Mouse (Mus musculus) kidney, adult 8-10 months (tissue): ENCODE results near the gene Cnih1.
"Not testable (repeated sequence)": the region's sequence is repeated elsewhere in the genome, so short reads cannot be mapped to it uniquely, and the experiment has no call there.

Experiments used
- DNase-seq, 2 experiments: peaks; one replicate each; pipeline ENCODE4 v3.0.0; 2022

The Cnih1 gene

DNA sequence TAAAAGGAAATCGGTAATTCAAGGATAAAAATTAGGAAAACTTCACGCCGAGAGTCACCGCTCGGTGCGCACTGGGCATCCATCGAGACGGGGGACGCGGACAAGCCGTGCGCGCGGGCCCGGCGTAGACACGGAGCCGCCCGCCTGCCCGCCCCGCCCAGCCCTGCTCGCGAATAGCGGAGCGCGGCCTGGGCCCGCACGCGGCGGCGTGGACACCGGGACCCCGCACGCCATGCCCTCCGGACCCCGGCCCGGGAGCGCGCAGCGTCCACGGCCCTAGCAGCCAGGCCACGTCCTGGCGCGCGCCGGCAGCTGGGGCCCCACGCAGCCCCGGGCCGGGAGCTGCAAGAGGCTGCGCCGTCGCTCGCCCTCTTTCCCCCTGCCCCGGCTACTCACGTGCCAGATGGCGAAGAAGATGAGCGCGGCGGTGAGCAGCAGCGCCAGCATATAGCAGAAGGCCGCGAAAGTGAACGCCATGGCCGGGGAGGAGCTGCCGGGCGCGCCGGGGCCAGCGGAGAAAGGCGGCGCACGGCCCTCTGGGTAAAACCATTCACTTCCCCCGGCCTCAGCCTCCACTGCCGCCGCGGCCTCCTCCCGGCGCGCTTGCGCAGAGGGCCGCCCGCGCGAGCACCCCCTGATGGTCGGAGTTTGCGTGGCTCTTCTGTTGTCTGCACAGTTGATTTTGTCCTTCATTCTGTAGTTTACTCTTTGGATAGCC, at the start of gene Cnih1:
Cnih1 (minus strand) TSS at position 625 of the 718 bp plus-strand sequence.
- peak; percentile 88 to 91 for DNase-seq

DNA sequence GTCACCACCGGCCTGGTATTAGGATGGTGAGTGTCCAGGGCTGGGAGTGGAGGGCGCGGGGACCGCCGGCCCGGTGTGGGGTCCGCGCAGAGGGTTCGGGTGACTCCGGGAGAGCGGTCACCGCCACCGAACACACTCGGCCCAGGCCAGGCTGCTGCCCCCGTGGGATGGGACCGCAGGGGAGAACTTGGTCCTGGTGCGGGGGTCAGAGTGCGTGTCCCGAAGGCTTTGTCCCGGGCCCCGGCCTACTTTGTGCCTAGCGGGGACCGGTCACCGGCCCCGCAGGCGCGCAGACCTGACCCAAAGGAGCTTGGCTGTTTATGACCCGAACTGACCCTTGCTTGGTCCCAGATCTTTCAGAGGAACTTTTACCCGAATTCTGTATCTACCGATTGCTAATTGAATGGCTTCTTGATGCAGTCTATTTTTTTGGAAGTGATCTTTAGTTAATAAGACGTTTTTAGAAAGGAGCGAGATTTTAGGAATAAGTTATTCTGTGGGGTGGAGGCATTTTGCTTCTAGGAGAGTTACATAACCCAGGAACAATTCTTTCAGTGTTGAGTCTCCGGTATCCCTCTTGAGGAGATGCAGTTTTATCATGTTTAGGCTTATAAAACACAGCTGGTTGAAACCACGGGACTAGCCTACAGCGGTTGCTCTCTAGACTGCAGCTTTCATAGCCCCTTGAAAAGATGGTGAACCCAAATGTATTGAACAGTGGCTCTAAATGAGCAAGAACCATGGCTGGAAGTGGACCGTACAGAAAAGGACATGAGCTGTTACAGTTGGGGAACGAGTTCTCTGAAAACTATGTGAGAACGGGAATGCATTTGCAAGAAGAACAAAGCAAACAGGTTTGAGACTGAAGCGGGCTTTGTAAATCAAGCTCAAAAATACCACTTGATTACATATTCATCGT, 44.4 kb upstream of the Cnih1 start:
- peak; percentile 8 to 32 for DNase-seq

DNA sequence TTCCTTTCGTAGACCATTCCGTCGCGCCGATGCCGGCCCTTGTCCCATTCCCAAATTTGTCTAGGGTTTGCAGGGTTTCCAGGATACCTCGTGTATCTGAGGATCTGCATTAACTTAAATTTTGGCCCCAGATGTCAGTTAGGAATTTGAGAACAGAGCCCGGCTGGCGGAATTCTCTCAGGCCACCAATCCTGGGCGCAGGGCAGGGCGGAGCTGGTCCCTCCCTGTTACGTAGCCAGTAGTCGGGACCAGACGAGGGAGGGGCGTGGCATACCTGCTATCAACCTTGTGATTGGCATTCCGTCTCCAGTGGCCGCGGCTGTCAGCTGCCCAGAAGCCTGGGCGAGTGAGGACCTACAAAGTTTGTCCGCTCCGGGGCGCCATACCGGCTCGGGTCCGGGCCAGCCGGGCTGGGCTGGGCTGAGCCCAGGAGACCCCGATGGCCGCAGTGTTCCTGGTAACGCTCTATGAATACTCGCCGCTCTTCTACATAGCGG, 43.7 kb upstream of the Cnih1 start, which contains the start of gene Cgrrf1:
Cgrrf1 (plus strand) TSS at position 289 of the 497 bp plus-strand sequence.
- peak; percentile 98 for DNase-seq

DNA sequence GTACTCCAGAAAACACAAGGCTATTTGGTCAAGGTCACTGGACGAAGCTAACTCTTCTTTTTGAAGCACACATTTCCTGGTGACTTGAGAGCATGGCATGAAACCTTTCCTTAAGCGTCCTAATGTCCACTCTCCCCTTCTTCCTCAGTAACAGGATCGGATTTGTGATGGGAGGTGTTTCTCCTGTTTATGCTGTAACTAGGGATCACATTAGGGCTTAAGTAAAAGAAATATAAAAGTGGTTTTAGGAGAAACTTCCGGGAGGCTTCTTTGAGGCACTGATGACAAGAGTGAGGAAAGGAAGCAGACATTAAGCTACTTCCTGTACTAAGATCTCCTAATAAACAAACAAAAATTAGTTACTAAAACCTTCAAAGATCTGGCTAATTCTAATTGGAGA, 43.1 kb upstream of the Cnih1 start:
- DNase-seq, result no peak

DNA sequence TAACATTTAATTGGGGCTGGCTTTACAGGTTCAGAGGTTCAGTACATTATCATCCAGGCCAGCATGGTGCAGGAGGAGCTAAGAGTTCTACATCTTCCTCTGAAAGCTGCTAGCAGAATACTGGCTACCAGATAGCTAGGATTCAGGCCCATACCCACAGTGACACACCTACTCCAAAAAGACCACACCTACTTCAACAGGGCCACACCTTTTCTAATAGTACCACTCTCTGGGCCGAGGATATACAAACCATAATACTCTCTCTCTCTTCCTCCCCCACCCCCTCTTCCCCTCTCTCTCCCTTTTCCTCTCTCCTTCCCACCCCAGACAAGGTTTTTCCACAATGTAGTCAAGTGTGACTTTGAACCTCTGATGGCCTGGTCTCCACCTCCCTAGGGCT, 39.2 kb upstream of the Cnih1 start:
- no peak for DNase-seq

DNA sequence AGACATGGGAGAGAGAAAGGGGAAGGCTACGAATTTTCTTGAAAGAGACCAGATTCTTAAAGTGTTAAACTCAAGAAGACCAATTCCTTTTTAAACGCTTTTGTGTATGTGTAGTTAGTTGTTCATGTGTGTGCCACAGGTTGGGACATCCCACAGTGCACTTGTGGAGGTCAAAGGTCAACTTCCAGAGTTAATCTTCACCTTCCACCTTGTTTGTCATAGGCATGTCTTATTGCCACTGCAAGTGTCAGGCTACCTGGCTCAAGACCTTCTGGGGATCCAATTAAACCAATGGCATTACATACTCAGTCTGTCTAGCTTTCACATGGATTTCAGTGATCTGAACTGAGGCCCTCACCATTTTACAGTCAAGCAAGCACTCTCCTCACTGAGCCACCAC, 35.8 kb upstream of the Cnih1 start:
- peak; percentile 52 to 53 for DNase-seq

DNA sequence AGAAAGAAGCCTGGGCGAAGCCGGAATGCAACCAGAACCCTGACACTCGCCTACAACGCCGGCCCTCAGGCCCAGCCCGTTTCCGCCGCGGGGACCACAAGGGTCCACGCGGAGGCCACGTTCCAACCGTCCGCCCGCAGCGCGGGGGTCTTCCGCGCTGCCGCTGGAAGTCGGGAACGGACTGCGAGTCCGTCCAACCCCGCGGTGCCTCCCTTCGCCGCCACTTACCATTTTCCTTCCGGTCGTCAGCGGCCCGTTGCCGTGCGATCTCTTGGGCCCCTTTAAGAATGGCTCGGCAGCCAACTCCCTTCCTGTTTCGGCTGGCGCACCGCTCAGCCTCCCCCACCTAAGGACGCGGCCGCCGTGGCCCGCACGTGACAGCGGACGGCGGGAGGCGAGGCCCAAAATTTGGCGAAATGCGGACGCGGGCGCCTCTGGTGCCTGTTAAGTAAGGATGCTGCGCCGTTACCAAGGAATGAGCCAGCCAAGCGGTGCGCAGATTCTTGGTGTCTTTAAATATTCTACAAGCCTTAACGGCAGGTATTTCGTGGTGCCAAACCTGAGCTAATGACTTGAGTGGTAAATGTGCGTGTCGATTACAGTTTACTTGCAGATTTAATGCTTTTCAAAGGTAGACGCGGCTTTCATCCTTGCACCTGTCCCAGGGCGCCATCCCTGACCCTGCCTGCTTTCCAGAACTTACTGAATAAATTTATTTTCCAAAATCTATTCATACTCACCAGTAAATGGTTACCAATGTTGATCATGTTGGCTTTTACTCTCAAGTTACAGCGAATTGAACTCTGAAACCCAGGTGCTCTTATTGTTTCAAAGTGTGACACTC, 33.9 kb upstream of the Cnih1 start, which contains the start of gene Gmfb:
Gmfb (minus strand) TSS at position 370 of the 844 bp plus-strand sequence.
- DNase-seq, result peak; percentile 95 to 97

DNA sequence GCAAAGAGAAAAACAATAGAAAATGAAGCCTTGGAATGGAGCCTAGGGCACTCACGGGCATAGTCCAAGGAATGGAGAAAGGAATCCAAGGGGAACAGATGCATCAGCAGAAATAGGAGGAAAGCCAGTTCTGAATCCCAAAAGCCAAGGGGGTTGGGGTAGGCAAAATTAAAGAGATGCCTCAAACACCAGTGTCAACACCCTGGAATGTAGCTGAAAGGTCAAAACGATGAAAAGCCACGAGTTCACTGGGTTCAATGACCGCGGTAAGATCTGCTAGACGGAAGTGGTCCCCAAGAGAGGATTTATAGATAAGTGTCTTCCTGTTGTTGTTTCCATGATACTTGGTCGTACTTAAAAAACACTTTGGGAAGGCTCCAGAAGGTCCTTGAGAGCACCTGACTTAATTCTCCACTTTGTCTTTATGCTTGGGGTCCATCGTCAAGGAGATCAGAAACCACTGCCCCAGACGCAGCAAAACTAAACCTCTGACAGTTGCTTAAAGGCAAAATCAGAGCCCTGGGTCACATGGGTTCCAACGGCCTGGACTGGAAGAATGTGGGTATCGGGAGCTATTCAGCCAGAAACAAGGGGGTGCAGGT, 33.2 kb upstream of the Cnih1 start:
- peak; percentile 67 to 72 for DNase-seq

DNA sequence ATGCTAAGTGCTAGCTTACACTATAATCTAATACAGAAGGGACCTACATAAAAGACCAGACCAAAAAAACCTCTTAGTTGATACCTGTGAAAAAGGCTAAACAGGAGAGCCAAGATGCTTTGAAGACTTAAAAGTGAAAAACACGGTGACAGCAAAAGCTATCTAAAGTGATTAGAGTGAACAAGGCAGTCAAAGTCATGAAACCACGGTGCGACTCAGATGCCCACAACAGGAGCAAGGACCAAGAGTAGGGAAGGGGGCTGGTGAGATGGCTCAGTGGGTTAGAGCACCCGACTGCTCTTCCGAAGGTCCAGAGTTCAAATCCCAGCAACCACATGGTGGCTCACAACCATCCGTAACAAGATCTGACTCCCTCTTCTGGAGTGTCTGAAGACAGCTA, 31.8 kb upstream of the Cnih1 start:
- DNase-seq, result not testable (repeated sequence)

DNA sequence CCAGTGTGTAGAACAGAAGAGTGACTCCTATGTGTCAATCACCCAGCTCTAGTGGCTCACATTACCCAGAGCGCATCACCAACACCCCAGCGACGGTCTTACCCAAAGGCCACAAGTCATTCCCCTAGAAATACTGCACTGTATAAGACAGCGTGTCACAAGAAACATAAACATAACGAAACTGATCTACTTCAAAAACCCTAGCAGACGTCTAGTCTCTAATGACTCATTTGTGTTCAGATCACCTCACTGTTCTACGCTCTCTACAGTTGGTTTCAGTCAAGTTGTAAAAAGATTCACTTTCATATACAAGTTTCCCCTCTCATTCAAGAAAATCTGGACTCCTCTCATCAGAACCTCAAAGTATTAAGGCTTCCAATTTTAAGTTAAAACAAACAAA, 30.5 kb upstream of the Cnih1 start:
- DNase-seq, result no peak

DNA sequence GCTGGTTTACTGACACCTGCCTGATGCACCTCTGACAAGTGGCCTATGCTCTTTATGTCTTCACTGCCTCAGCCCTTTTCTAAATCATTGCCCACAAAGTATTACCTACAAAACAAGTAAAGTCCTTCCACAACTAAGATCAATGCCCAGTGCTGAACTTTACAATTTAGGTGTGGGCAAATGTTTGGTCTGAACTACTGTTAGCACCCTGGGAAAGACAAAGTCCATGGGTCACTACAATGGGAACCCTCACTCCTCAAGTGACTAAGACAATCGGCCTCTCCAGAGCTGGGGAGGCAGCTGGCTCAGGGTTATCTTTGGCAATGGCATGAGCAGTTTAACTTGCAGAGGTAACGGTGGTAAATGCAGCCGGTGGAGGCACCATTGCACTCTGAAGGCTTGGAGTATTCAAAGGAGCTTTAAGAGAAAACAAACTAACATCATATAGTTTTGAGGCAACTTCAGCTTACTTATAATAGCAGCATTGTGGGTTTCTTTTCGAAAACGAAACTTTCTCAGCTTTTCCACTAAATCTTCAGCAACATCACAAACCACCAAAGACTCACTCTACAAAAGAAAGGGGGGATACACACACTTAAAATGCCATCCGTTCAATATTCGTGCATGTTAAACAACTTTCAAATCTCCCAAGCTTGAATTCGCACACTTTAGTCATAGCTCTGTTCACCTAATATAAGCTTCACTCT, 28.9 kb upstream of the Cnih1 start:
- no peak for DNase-seq

DNA sequence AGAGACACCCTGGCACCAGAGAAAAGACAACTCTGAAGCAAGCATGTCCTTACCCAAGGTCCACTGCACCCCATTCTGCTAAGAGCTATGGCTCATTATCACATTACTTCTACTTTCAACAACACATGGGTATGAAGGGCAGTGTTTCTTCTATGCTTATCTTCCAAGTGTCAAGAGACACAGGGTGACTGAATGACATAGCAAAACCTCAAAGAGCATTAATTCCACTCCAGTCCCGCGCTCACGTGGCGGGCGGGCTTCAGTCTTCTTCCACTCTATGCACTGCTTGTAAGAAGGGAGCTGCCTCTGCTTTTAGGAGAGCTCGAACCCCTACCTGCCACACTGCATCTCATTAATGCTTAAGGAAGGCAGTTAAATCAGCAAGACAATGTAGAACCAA, 27.4 kb upstream of the Cnih1 start:
- DNase-seq, result no peak

DNA sequence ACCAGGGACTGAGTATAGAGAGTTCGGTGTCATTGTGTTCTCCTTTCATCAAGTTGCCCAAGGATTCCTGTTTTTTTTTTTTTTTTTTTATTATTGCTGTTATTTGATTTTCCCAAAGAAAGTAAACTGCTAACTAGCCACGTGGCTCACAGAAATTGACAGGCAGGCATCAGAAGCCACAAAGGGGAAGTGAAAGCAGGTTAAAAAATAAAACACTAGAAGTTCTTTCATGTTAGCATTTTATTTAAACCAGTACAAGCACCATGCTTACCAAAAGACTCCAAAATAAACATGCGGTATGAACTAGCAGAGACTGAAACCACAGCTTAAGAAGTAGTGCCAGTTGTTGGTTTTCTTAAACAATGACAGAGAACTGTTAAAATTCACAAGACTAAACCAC, 19.7 kb upstream of the Cnih1 start:
- no peak for DNase-seq

DNA sequence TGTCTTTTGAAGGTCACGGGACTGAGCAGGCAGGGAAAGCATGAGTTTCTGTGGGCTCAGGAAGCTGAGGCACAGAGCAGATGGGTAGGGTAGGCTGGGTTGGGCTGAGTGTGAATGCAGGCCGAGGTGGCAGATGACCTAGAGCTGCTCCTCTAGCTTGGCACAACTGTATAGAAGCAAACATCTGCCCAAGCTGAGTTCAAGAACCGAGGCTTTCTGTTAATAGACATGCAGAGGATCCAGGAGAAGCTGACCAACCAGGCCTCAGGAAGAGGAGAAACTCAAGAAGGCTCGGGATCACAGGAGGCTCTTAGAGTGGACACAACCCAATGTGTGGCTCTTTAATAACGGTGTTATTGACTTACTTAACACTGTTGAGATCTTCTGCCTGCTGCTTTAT, 18.0 kb upstream of the Cnih1 start:
- DNase-seq, result no peak

DNA sequence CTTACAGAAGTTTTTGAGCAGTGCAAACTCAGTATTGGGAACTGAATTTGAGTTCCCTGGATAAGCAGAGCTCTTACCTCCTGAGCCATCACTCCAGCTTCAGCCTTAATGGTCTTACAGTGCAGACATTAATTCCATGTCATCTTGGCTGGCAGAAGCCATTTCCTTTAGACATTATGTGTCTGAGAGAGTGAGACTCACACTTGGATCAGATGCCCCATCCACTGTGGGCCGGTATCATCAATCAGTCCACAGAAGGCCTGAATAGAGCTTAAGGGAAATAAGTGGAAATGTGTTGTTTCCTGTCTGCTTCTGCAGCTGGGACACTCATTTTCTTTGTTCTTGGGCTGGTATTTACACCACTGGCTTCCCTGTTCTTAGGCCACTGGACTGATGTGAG, 15.6 kb upstream of the Cnih1 start:
- DNase-seq, result no peak

DNA sequence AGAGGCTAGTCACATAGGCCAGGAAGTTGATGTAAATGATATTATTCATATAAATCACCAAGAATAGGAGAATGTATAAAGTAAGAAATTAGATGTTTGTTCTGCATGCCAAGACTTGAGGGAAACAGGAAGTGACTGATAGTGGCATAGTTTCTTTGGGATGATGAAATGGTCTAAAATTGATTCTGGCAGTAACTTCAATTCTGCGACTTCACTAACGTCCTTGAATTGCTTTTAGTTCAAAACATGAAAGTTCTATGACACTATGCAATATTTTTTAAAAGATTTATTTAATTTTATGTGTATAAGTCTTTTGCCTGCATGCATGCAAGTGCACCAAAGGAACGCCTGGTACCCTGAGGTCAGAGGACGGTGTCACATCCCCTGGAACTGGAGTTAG, 15.0 kb upstream of the Cnih1 start:
- DNase-seq, result no peak

DNA sequence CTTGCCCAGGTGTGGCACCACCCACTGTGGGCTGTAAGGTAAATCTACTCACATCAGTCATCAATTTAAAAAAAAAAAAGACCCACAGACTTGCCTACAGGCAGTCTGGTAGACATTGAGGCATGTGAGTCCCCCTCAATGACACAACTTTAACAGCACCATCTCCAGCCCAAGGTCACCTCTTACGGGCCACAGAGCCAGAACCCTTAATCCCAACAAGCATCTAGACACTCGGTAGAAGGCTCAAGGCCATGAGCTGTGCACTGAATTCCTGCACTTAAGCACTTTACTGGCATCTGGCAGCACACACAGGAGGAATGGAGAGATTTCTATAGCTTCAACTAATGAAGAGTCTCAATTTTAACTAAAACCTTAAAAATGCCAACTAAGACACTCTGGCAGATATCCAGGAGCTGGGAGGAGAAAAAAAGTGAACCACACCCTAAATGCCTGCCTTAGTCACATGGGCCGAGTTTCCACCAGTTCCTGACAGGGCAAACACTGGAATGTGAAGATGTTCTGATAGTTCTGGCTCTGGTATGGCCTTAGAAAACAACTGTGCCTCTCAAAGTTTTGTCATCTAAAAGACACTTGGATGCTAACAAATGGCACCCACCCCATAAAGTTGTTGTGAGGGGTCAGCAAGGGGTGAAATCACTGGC, 12.6 kb upstream of the Cnih1 start:
- peak in 1 of 2 experiments; percentile 21 for DNase-seq

DNA sequence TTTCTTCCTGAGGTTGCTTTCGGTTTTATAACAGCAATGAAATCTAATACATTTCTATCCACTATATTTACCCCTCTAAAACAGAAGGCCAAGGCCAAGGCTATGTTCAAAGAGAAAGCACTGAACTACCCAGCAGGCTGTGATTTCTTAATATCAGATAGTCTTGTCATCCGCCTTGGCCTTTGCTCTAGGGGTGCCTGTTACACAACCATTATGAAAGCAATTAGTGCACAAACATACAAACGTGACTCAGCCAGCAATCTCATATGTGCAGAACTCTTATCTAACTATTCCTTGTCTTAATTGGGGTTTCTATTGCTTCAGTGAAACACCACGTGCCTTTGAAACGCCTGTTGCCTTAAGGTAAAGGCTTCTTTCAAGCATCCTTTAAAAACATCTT, 5.9 kb upstream of the Cnih1 start:
- DNase-seq, result no peak

DNA sequence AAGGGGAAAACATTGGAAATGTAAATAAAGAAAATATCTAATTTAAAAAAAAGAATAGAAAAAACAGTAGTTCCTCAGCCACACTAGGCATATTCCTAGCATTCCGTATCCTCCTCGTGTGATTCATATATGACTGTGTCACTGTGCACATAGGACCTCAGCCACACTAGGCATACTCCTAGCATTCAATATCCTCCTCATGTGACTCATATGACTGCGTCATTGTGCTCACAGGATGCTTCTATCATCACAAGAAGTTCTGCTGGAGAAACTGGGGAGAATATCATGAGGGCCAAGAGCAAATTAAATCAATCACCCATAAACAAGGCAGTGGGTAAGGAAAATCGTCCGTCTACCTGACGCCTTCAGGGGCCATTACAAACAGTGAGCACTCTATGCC, 2.5 kb upstream of the Cnih1 start:
- no peak for DNase-seq

DNA sequence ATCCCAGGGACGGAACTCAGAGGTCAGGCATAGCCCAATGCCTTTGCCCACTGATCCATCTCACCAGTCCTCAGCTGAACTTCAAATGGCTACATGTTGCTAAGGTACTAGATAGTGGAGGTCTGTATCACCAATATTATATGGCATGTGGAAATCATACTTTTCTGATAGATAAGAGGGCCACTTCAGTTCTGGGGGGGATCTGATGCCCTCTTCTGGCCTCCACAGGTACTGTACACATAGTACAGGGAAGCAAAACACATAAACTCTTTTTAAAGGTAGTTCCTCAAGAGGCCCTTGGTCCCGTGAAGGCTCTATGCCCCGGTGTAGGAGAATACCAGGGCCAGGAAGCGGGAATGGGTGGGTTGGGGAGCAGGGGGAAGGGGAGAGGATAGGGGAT, 2.1 kb upstream of the Cnih1 start:
- DNase-seq, result peak in 1 of 2 experiments; percentile 21

DNA sequence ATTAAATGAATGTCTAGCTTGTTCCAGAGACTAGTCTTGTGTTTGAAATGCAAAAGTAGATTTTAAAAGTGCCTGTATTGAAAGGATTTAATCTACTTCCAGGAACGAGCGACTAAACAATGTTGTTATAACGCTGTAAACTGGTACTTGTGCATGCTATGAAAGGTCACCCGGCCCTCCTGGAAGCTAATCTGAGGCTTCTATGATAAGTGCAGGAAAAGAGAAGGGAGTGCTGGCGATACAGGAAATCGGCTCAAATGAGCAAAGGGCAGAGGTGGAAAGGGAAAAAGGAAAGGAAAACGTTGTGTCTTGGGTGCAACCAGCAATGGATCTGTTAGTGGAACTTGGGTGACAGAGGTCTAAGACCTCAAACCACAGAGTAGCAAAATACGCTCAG, 292 bp upstream of the Cnih1 start:
- DNase-seq, result no peak
